Mouse (Mus musculus): ENCODE data around the gene Arhgap15. TPM values are rescaled to one million over a fixed set of nuclear protein-coding genes. Genes with fewer than 3 reads are reported as not detected.

Arhgap15 gene
- polyA plus RNA-seq, 1 experiment = 9.5 TPM

- Histone ChIP-seq H3K4me1 (replicated peaks; ENCODE audit: control insufficient read depth, insufficient read depth, low read length) (peaks cover 10% of the 10 kb centered on the region), H3K27ac (ENCODE audit: control insufficient read depth, insufficient read depth, low read length) (no peak overlapping the region), H3K36me3 (ENCODE audit: control insufficient read depth, insufficient read depth, low read length) (no peaks in the 10 kb centered on the region), H3K4me3 (ENCODE audit: control insufficient read depth, insufficient read depth, low read length) (no peak overlapping the region), H3K27me3 (ENCODE audit: control insufficient read depth, insufficient read depth, low read length) (no peaks in the 10 kb centered on the region)
- DNase-seq = no peak
- WGBS = 98% methylated on average over 3 of the region's 3 CpGs
- TF ChIP-seq CTCF (IDR thresholded peaks at IDR 0.05; ENCODE audit: borderline replicate concordance, control insufficient read depth, extremely low read depth, insufficient read depth, low read length, poor library complexity) = no peak
- TF ChIP-seq POLR2A (IDR thresholded peaks at IDR 0.05; ENCODE audit: control insufficient read depth, extremely low read depth, insufficient read depth, low read length, poor library complexity) = no peak
Measured at GRCm38 (mm10) chr2:43755899-43756298, 7.3 kb downstream of the Arhgap15 start.

- H3K27ac ChIP-seq (ENCODE audit: control insufficient read depth, insufficient read depth, low read length) = no peak overlapping the region
- no peaks in the 10 kb centered on the region for H3K36me3 ChIP-seq (ENCODE audit: control insufficient read depth, insufficient read depth, low read length)
- H3K4me1 ChIP-seq (replicated peaks; ENCODE audit: control insufficient read depth, insufficient read depth, low read length) = peaks cover 10% of the 10 kb centered on the region
- H3K4me3 ChIP-seq (ENCODE audit: control insufficient read depth, insufficient read depth, low read length) = no peak overlapping the region
- no peak for DNase-seq
- WGBS = 80% methylated on average over 2 of the region's 2 CpGs
- H3K27me3 ChIP-seq (ENCODE audit: control insufficient read depth, insufficient read depth, low read length) = no peaks in the 10 kb centered on the region
- TF ChIP-seq CTCF (IDR thresholded peaks at IDR 0.05; ENCODE audit: borderline replicate concordance, control insufficient read depth, extremely low read depth, insufficient read depth, low read length, poor library complexity) = no peak
- TF ChIP-seq POLR2A (IDR thresholded peaks at IDR 0.05; ENCODE audit: control insufficient read depth, extremely low read depth, insufficient read depth, low read length, poor library complexity) = no peak
Measured at GRCm38 (mm10) chr2:43756626-43757025, 8.0 kb downstream of the Arhgap15 start.

- 65% methylated on average over 3 of the region's 3 CpGs for WGBS
- H3K4me1 ChIP-seq (replicated peaks; ENCODE audit: control insufficient read depth, insufficient read depth, low read length) = no peaks in the 10 kb centered on the region
- no peak overlapping the region for H3K4me3 ChIP-seq (ENCODE audit: control insufficient read depth, insufficient read depth, low read length)
- H3K27ac ChIP-seq (ENCODE audit: control insufficient read depth, insufficient read depth, low read length) = no peak overlapping the region
- TF ChIP-seq CTCF (IDR thresholded peaks at IDR 0.05; ENCODE audit: borderline replicate concordance, control insufficient read depth, extremely low read depth, insufficient read depth, low read length, poor library complexity) = no peak
- no peak for TF ChIP-seq POLR2A (IDR thresholded peaks at IDR 0.05; ENCODE audit: control insufficient read depth, extremely low read depth, insufficient read depth, low read length, poor library complexity)
- no peaks in the 10 kb centered on the region for H3K36me3 ChIP-seq (ENCODE audit: control insufficient read depth, insufficient read depth, low read length)
- DNase-seq = no peak
- no peaks in the 10 kb centered on the region for H3K27me3 ChIP-seq (ENCODE audit: control insufficient read depth, insufficient read depth, low read length)
Measured at GRCm38 (mm10) chr2:43761735-43762134, 13.1 kb downstream of the Arhgap15 start.

GRCm38 (mm10) chr2:43763279-43763678, 14.7 kb downstream of the Arhgap15 start:
- Histone ChIP-seq H3K4me3 (ENCODE audit: control insufficient read depth, insufficient read depth, low read length) (no peak overlapping the region), H3K36me3 (ENCODE audit: control insufficient read depth, insufficient read depth, low read length) (no peaks in the 10 kb centered on the region), H3K27me3 (ENCODE audit: control insufficient read depth, insufficient read depth, low read length) (no peaks in the 10 kb centered on the region), H3K4me1 (replicated peaks; ENCODE audit: control insufficient read depth, insufficient read depth, low read length) (no peaks in the 10 kb centered on the region), H3K27ac (ENCODE audit: control insufficient read depth, insufficient read depth, low read length) (no peak overlapping the region)
- no peak for DNase-seq
- WGBS = 93% methylated on average over 5 of the region's 5 CpGs
- TF ChIP-seq CTCF (IDR thresholded peaks at IDR 0.05; ENCODE audit: borderline replicate concordance, control insufficient read depth, extremely low read depth, insufficient read depth, low read length, poor library complexity) (no peak), POLR2A (IDR thresholded peaks at IDR 0.05; ENCODE audit: control insufficient read depth, extremely low read depth, insufficient read depth, low read length, poor library complexity) (no peak)

- no peak for DNase-seq
- Histone ChIP-seq H3K4me3 (ENCODE audit: control insufficient read depth, insufficient read depth, low read length) (no peak overlapping the region), H3K27ac (ENCODE audit: control insufficient read depth, insufficient read depth, low read length) (no peak overlapping the region), H3K27me3 (ENCODE audit: control insufficient read depth, insufficient read depth, low read length) (no peaks in the 10 kb centered on the region), H3K36me3 (ENCODE audit: control insufficient read depth, insufficient read depth, low read length) (no peaks in the 10 kb centered on the region), H3K4me1 (replicated peaks; ENCODE audit: control insufficient read depth, insufficient read depth, low read length) (no peaks in the 10 kb centered on the region)
- WGBS = 92% methylated on average over 1 of the region's 1 CpGs
- TF ChIP-seq CTCF (IDR thresholded peaks at IDR 0.05; ENCODE audit: borderline replicate concordance, control insufficient read depth, extremely low read depth, insufficient read depth, low read length, poor library complexity) (no peak), POLR2A (IDR thresholded peaks at IDR 0.05; ENCODE audit: control insufficient read depth, extremely low read depth, insufficient read depth, low read length, poor library complexity) (no peak)
Measured at GRCm38 (mm10) chr2:43764456-43764855, 15.8 kb downstream of the Arhgap15 start.

GRCm38 (mm10) chr2:43766200-43766599, 17.6 kb downstream of the Arhgap15 start:
- TF ChIP-seq CTCF (IDR thresholded peaks at IDR 0.05; ENCODE audit: borderline replicate concordance, control insufficient read depth, extremely low read depth, insufficient read depth, low read length, poor library complexity) (no peak), POLR2A (IDR thresholded peaks at IDR 0.05; ENCODE audit: control insufficient read depth, extremely low read depth, insufficient read depth, low read length, poor library complexity) (no peak)
- no peak for DNase-seq
- Histone ChIP-seq H3K4me1 (replicated peaks; ENCODE audit: control insufficient read depth, insufficient read depth, low read length) (no peaks in the 10 kb centered on the region; the same call in 1 of the 2 replicates), H3K4me3 (ENCODE audit: control insufficient read depth, insufficient read depth, low read length) (no peak overlapping the region), H3K27me3 (ENCODE audit: control insufficient read depth, insufficient read depth, low read length) (no peaks in the 10 kb centered on the region), H3K27ac (ENCODE audit: control insufficient read depth, insufficient read depth, low read length) (no peak overlapping the region), H3K36me3 (ENCODE audit: control insufficient read depth, insufficient read depth, low read length) (no peaks in the 10 kb centered on the region)
- 97% methylated on average over 3 of the region's 3 CpGs for WGBS
